Mouse (Mus musculus): ENCODE measurements around the gene Sv2a.

DNA sequence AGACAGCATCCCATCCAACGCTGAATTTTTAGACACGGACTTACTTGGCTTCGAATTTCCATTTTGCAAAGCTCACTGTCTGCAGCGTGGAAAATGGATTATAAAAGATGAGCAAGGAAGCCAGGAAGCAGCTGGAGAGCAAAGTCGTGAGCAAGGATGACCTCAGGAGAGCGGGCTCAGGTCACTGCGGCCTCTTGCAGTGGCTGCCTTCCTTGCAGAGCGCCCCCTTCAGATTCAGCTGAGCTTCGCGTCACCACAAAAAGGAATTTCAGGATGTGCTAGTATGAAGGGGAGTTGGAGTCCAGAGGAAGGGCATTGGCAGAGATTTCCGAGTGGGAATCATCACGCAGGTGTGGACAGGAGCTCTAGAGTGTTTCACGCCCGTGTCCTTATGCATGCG lies 28.3 kb downstream of the Sv2a start:
- TF ChIP-seq POLR2A (IDR thresholded peaks at IDR 0.05; ENCODE audit: control insufficient read depth, extremely low read depth, insufficient read depth, low read length, poor library complexity) = no peak
- no peak for TF ChIP-seq CTCF (IDR thresholded peaks at IDR 0.05; ENCODE audit: borderline replicate concordance, control insufficient read depth, extremely low read depth, insufficient read depth, low read length, poor library complexity)
